Mouse (Mus musculus): Measurements from ENCODE around the gene Flt3l. TPM values are rescaled to one million over a fixed set of nuclear protein-coding genes. Genes with fewer than 3 reads are reported as not detected.
"Not testable (repeated sequence)": the region's sequence is repeated elsewhere in the genome, so short reads cannot be mapped to it uniquely, and the experiment has no call there.

Flt3l gene
- polyA plus RNA-seq, 1 experiment: 151 TPM

DNA sequence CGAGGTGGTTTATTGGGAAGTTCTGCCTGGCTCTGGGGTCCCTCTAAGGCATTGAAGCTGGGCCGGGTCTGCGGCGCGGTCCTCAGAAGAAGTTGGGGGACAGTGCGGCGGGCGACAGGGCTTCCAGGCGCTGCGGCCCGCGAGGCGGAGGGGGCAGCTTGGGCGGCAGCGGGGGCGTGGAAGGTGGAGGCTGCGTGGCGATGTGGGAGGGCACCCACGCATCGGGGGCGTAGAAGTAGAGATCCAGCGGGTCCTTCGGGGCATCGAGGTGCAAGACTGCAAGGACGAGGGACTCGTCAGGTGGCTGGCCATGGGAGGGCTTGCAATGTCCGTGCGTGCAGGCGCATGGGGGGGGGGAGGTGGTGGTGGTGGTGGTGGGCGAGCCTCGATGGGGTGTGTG, 40.1 kb upstream of the Flt3l start:
- no peaks in the 10 kb centered on the region for H3K4me1 ChIP-seq (ENCODE audit: control insufficient read depth, insufficient read depth, low read length)
- DNase-seq: no peak
- TF ChIP-seq POLR2A (IDR thresholded peaks at IDR 0.05; ENCODE audit: borderline replicate concordance, extremely low read depth, low read depth, low read length): no peak
- no peak for TF ChIP-seq CTCF (IDR thresholded peaks at IDR 0.05; ENCODE audit: insufficient read depth, low read length)
- H3K4me3 ChIP-seq (replicated peaks; ENCODE audit: extremely low read depth, low read depth, low read length): no peak overlapping the region
- WGBS: 3% methylated on average over 30 of the region's 31 CpGs

DNA sequence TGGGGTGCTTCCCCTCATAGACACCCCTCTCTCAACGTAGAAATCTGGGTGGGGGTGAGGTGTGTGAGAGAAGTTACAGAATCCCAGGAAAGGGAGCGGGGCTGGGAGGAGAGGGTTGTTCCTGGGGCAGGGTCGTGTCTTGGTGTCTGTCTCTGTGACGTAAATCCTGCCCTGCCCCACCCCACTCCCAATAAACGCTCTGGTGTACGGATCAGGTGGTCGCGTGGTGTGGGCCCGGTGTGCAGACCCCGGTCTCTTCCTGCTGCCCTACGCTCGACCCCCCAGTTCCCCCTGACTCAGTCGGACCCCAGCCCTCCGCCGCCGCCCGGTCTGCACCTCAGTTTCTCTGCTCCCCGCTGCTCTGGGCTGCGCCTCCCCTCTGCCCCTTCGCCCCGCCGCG, 39.7 kb upstream of the Flt3l start:
- WGBS: 3% methylated on average over 23 of the region's 23 CpGs
- Histone ChIP-seq H3K4me1 (ENCODE audit: control insufficient read depth, insufficient read depth, low read length) (no peaks in the 10 kb centered on the region), H3K4me3 (replicated peaks; ENCODE audit: extremely low read depth, low read depth, low read length) (no peak overlapping the region)
- TF ChIP-seq CTCF (IDR thresholded peaks at IDR 0.05; ENCODE audit: insufficient read depth, low read length) (no peak), POLR2A (IDR thresholded peaks at IDR 0.05; ENCODE audit: borderline replicate concordance, extremely low read depth, low read depth, low read length) (no peak)
- no peak for DNase-seq

DNA sequence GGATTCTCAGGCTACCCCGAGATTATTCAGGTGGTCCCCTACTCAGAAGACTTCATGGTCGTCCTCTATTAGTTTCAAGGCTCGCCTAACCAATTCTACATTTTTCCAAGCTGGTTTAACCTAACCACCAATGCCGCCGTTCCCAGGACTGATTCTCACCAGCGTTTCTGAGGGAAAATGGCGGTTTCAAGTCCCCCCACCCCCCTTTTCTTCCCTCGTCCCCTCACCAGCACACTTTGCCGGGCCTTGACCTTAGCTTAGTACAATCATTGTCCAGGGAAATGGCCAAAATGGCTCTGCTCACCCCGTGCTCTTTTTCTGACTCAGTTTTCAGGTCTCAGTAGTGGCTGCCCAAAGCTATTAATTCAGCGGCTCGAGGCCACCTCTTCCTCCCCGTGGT, 39.2 kb upstream of the Flt3l start:
- H3K4me1 ChIP-seq (ENCODE audit: control insufficient read depth, insufficient read depth, low read length): no peaks in the 10 kb centered on the region
- H3K4me3 ChIP-seq (replicated peaks; ENCODE audit: extremely low read depth, low read depth, low read length): no peak overlapping the region
- TF ChIP-seq POLR2A (IDR thresholded peaks at IDR 0.05; ENCODE audit: borderline replicate concordance, extremely low read depth, low read depth, low read length): no peak
- TF ChIP-seq CTCF (IDR thresholded peaks at IDR 0.05; ENCODE audit: insufficient read depth, low read length): no peak
- 6% methylated on average over 13 of the region's 13 CpGs for WGBS
- no peak for DNase-seq

DNA sequence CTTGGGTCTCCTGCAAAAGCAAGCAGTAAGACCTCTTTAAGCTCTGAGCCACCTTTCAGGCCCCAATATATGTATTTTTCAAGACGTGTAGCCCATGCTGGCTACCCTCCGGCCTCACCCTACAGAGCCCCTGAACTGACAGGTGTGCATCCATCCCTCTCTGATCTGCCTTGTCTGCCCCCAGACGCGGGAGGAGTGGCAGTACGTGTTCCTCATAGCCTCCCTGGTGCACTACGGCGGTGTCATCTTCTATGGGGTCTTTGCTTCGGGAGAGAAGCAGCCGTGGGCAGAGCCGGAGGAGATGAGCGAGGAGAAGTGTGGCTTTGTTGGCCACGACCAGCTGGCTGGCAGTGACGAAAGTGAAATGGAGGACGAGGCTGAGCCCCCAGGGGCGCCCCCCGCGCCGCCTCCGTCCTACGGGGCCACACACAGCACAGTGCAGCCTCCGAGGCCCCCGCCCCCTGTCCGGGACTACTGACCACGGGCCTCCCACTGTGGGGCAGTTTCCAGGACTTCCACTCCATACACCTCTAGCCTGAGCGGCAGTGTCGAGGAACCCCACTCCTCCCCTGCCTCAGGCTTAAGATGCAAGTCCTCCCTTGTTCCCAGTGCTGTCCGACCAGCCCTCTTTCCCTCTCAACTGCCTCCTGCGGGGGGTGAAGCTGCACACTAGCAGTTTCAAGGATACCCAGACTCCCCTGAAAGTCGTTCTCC, 38.5 kb upstream of the Flt3l start:
- TF ChIP-seq POLR2A (IDR thresholded peaks at IDR 0.05; ENCODE audit: borderline replicate concordance, extremely low read depth, low read depth, low read length): no peak
- no peak for TF ChIP-seq CTCF (IDR thresholded peaks at IDR 0.05; ENCODE audit: insufficient read depth, low read length)
- Histone ChIP-seq H3K4me1 (ENCODE audit: control insufficient read depth, insufficient read depth, low read length) (no peaks in the 10 kb centered on the region), H3K4me3 (replicated peaks; ENCODE audit: extremely low read depth, low read depth, low read length) (no peak overlapping the region)
- no peak for DNase-seq
- WGBS: 7% methylated on average over 29 of the region's 29 CpGs

DNA sequence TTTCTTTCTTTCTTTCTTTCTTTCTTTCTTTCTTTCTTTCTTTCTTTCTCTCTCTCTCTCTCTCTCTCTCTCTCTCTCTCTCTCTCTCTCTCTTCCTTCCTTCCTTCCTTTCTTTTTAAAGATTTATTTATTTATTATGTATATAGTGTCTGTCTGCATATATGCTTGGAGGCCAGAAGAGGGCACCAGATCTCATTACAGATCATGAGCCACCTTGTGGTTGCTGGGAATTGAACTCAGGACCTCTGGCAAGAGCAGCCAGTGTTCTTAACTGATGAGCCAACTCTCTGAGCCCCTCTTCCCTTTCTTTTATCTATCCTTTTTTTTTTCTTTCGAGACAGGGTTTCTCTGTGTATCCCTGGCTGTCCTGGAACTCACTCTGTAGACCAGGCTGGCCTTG, 37.5 kb upstream of the Flt3l start:
- H3K4me1 ChIP-seq (ENCODE audit: control insufficient read depth, insufficient read depth, low read length); DNase-seq; H3K4me3 ChIP-seq (replicated peaks; ENCODE audit: extremely low read depth, low read depth, low read length): not testable (repeated sequence)
- WGBS: 57% methylated on average over 1 of the region's 1 CpGs

DNA sequence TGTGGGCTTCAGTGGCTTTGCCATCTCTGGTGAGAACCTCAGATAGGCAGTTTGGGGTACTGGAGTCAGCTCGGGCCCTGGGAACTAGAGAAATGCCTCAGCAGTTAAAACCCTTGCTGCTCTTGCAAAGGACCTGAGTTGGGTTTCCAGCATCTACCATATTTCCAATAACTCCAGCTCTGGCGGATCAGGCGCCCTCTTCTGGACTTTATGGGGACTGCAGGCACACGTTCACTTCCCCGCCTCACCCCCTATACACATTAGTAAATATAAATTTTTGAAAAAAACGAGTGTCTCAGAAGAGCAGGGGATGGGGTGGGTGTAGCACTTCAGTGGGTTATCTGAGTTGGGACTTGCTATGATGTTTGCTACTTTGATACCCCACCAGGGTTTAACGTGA, 36.7 kb upstream of the Flt3l start:
- peak; percentile 21; the same call in 1 of the 2 replicates for TF ChIP-seq CTCF (IDR thresholded peaks at IDR 0.05; ENCODE audit: insufficient read depth, low read length)
- no peak for TF ChIP-seq POLR2A (IDR thresholded peaks at IDR 0.05; ENCODE audit: borderline replicate concordance, extremely low read depth, low read depth, low read length)
- Histone ChIP-seq H3K4me3 (replicated peaks; ENCODE audit: extremely low read depth, low read depth, low read length) (no peak overlapping the region), H3K4me1 (ENCODE audit: control insufficient read depth, insufficient read depth, low read length) (0 out of 2 replicates have a peak, but pooled peaks cover 2% of the 10 kb centered on the region)
- no peak for DNase-seq
- 59% methylated on average over 7 of the region's 7 CpGs for WGBS

DNA sequence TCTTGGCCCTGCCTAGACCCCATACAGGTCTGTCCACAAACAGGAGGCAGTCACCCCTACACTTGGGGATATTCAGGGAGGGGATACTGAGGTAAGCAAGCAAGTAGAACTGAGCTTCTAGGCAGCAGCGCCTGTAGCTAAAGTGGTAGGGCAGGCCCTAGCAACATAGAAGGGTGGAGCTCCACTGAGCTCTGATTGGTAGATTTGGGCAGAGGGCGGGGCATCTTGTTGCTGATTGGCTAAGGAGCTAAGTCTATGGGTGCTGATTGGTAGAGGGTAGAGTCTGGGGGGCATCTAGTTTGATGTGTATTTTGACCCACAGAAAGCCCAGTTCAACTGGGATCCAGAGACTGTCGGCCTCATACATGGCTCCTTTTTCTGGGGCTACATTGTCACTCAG, 33.3 kb upstream of the Flt3l start:
- DNase-seq: no peak
- TF ChIP-seq CTCF (IDR thresholded peaks at IDR 0.05; ENCODE audit: insufficient read depth, low read length) (no peak), POLR2A (IDR thresholded peaks at IDR 0.05; ENCODE audit: borderline replicate concordance, extremely low read depth, low read depth, low read length) (no peak)
- Histone ChIP-seq H3K4me3 (replicated peaks; ENCODE audit: extremely low read depth, low read depth, low read length) (no peak overlapping the region), H3K4me1 (ENCODE audit: control insufficient read depth, insufficient read depth, low read length) (0 out of 2 replicates have a peak, but pooled peaks cover 2% of the 10 kb centered on the region)
- WGBS: 84% methylated on average over 3 of the region's 3 CpGs

DNA sequence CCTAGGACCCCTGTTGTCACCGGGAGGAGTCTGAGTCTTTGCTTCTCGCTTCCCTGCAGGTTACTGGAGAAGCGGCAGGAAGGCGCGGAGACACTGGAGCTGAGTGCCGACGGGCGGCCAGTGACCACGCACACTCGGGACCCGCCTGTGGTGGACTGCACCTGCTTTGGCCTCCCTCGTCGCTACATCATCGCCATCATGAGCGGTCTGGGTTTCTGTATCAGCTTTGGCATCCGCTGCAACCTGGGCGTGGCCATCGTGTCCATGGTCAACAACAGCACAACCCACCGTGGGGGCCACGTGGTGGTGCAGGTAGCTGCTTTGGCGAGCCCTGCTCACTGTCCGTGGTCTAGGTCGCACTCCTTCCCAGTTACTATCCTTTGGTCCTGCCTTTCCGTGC, 32.4 kb upstream of the Flt3l start:
- no peak for DNase-seq
- H3K4me1 ChIP-seq (ENCODE audit: control insufficient read depth, insufficient read depth, low read length): 0 out of 2 replicates have a peak, but pooled peaks cover 2% of the 10 kb centered on the region
- no peak overlapping the region for H3K4me3 ChIP-seq (replicated peaks; ENCODE audit: extremely low read depth, low read depth, low read length)
- 6% methylated on average over 24 of the region's 24 CpGs for WGBS
- TF ChIP-seq POLR2A (IDR thresholded peaks at IDR 0.05; ENCODE audit: borderline replicate concordance, extremely low read depth, low read depth, low read length) (no peak), CTCF (IDR thresholded peaks at IDR 0.05; ENCODE audit: insufficient read depth, low read length) (no peak)

DNA sequence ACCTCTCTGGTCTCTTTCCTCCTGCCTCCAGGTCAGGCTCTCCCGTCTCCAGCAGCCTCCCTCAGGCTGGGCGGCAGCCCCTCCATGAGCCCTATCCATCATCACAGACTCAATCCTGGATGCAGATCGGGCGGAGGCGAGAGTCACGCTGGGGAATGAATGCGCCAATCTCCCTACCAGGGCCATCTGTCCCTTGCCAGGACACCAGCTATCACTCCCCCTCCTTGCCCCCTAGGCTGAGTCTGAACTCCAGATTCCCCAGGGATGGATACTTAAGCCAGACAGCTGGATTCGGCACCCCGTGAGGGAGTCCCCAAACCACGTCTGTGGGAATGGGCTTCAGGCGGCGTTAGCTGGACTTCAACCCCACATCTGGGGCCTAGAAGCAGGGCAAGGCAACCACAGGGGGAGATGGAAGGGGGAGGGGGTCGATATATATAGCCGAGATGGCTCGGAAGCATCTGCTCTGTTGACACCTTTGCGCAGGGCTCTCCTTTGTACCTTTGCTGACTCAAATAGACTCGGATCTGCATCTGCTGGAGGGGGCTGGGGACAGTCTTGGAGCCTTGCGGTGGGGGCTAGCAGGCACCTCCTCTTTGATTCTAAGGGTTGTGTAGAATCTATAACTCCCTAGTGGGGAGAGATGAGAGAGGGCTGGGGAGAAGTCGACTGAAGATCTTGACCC, 31.7 kb upstream of the Flt3l start:
- Histone ChIP-seq H3K4me3 (replicated peaks; ENCODE audit: extremely low read depth, low read depth, low read length) (no peak overlapping the region), H3K4me1 (ENCODE audit: control insufficient read depth, insufficient read depth, low read length) (0 out of 2 replicates have a peak, but pooled peaks cover 2% of the 10 kb centered on the region)
- TF ChIP-seq CTCF (IDR thresholded peaks at IDR 0.05; ENCODE audit: insufficient read depth, low read length) (no peak), POLR2A (IDR thresholded peaks at IDR 0.05; ENCODE audit: borderline replicate concordance, extremely low read depth, low read depth, low read length) (no peak)
- WGBS: 8% methylated on average over 19 of the region's 19 CpGs
- no peak for DNase-seq

DNA sequence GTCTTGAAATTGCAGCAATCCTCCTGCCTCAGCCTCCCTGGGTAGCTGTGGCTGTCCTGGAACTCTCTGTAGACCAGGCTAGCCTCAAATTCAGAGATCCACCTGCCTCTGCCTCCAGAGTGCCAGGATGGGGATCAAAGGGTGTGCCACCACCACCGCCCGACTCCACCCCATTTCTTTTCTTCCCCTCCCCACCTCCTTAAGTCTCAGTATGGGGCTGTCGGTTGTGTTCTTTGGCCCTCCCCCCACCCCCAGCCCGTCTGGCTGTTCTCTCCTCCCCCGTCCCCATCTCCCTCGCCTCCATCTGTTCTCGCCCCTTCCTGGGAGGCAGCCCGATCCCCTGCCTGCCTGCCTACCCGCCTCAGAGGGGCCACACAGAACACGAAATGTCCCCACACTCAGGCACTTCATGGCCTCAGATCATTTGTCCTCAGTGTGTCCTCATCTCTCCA, 30.7 kb upstream of the Flt3l start:
- WGBS: 23% methylated on average over 10 of the region's 10 CpGs
- Histone ChIP-seq H3K4me3 (replicated peaks; ENCODE audit: extremely low read depth, low read depth, low read length) (no peak overlapping the region), H3K4me1 (ENCODE audit: control insufficient read depth, insufficient read depth, low read length) (0 out of 2 replicates have a peak, but pooled peaks cover 2% of the 10 kb centered on the region)
- TF ChIP-seq CTCF (IDR thresholded peaks at IDR 0.05; ENCODE audit: insufficient read depth, low read length) (no peak), POLR2A (IDR thresholded peaks at IDR 0.05; ENCODE audit: borderline replicate concordance, extremely low read depth, low read depth, low read length) (no peak)
- no peak for DNase-seq
